Mouse (Mus musculus): Measurements from ENCODE around the gene Cds1.

- TF ChIP-seq POLR2A (IDR thresholded peaks at IDR 0.05; ENCODE audit: insufficient read depth, low read length) = no peak
- TF ChIP-seq CTCF (IDR thresholded peaks at IDR 0.05; ENCODE audit: low read depth, low read length) = no peak
Observed at GRCm38 (mm10) chr5:101767086-101767485, 2.2 kb downstream of the Cds1 start.

Data from ES-Bruce4 (cell line).